Mouse (Mus musculus) kidney, postnatal 25 days (tissue): ENCODE data around the gene Gatad1.
"Not testable (repeated sequence)": the region's sequence is repeated elsewhere in the genome, so short reads cannot be mapped to it uniquely, and the experiment has no call there.

Source experiments
- DNase-seq, 2 experiments: peaks; one replicate each; pipeline ENCODE4 v3.0.0; 2021; ENCODE audit warnings: mixed read lengths in 2 of 2

Gene Gatad1

DNA sequence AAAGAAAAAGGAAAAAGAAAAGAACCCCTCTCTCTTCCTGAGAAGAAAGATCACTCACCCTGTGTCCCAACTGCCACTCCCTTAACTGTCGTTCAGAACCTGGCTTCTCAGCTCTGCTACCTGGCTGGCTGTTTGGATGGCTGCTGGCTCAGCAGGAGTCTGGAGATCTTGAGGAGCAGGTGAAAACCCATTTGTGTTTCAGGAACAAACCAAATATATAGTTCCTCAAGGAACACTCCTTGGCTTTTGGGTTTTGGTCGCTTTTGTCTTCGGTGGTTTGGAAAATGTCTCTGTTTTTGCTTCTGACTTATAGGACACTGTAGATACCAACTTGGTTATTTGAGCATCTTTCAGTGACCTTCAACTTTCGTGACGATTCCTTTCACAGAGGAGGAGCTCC lies at the start of gene Gatad1:
Gene Gatad1, minus strand, starts transcription at position 101 of the 400 bp plus-strand sequence.
- DNase-seq, result no peak

- no peak for DNase-seq
Measured at GRCm38 (mm10) chr5:3702180-3702579, 45.2 kb upstream of the Gatad1 start.

- no peak for DNase-seq
Measured at GRCm38 (mm10) chr5:3700025-3700424, 43.0 kb upstream of the Gatad1 start.

- DNase-seq, result no peak
Measured at GRCm38 (mm10) chr5:3696031-3696430, 39.0 kb upstream of the Gatad1 start.

DNA sequence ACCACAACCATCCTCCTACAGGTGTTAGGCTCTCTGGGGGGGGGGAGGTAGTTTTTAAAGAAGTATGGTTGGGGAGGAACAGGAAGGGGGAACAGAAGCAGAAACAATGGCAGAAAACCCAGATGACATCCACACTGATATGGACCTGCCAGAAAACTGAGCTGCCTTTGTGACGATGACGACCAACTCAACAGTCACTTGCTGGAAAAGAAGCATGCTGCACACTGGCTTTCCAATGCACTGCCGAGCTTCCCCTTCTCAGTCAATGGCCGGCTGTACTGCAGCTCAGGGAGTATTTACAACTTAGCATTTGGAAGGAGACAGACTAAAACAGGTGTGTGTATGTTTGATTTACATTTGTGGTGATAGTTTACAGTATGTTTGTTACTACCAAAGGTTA lies 38.2 kb upstream of the Gatad1 start:
- no peak for DNase-seq

- DNase-seq, result no peak
Measured at GRCm38 (mm10) chr5:3692956-3693355, 36.0 kb upstream of the Gatad1 start.

DNA sequence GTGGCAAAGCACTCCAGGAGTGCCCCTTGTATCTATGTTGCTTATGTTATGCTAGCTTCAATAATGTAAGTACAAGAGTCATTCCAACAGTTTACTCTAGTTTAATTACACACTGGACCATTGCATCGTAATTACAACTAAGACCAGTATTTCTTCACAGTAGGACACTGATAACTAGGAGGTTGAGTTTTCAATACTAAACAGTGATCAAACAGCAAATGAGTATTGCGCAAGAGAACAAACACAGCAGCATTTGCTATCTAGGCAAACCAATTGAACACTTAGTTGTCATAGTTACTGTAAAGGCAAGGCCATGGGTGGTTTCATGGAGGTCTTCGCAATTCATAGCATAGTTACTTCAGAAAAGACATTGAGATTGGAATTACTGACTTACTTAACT lies 34.3 kb upstream of the Gatad1 start:
- no peak for DNase-seq

DNA sequence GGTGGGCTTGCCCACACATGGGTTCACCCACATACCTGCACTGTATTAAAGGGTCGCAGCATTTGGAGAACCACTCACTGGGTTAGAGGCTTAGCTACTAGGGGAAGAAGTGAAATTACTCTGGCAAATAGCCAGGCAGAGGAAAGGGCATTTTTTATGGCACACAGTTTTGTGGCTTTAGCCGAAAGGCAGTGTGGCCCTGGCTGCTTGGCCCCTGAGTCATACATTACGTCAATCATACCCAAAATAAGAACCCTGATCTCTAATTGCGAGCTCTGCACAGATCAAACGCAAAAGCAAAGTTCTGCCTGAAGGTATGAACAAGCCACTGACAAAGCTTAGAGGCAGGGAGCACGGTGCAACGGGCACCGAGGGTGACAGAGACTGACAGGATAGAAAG lies 31.3 kb upstream of the Gatad1 start:
- DNase-seq, result no peak

GRCm38 (mm10) chr5:3669938-3670554 lies 13.1 kb upstream of the Gatad1 start:
- no peak for DNase-seq

DNA sequence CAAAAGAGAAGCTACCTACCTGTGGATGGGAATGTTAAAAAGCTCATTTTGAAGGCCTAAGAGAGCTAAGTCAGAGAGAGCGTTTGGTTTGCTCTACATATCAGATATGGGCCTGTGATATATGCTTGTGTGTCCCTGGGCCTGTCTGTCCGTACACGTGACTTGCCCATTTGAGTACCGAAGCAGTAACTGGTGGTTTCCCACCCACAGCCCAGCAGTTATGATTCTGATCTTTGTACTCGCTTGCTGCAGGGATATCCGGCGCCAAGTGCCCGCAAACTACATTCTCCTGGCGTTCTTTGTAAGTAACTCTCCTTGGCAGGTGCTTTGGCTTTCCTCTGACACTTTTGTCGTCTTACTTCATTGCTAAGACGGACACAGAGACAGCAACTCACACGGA lies 9.6 kb upstream of the Gatad1 start:
- DNase-seq, result no peak

GRCm38 (mm10) chr5:3665225-3665624 lies 8.2 kb upstream of the Gatad1 start:
- no peak for DNase-seq

DNA sequence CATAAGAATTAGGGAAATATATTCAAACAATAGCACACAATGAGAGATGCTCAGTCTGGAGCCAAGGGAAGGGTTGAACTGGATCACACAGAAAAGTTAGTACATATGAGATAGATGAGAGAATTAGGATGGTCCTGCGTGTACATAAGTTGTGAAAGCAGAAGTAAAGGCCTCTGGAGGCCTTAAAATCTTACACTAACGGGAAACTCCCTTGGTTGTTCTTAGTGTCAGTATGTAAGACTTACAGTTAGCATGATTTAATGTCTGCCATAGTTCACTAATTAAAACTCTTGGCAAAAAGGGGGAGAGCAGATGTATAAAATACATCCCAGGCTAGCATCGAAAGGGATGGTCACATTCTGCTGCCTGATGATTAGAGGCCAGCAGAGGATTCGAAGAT lies 3.2 kb downstream of the Gatad1 start:
- no peak for DNase-seq

DNA sequence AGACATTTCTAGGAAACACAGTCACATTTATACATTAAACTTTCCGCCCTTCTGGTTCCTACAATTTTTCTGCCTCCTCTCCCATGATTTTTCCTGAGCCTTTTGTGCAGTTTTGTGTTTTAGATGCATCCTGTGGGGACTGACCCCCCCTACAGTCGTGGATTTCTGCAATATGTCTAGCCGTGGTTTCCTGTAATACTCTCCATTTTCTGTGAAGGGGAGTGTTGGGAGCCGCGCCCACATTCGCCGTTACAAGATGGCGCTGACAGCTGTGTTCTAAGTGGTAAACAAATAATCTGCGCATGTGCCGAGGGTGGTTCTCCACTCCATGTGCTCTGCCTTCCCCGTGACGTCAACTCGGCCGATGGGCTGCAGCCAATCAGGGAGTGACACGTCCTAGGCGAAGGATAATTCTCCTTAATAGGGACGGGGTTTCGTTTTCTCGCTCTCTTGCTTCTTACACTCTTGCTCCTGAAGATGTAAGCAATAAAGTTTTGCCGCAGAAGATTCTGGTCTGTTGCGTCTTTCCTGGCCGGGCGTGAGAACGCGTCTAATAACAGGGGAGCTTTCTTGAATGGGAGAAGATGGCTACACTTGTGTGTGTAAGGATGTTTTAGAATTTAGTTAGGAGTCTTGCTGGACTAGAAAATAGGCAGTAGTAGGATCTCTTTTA lies 3.9 kb downstream of the Gatad1 start:
- DNase-seq, result not testable (repeated sequence)

- DNase-seq, result no peak
Measured at GRCm38 (mm10) chr5:3651621-3652020, 5.4 kb downstream of the Gatad1 start.

DNA sequence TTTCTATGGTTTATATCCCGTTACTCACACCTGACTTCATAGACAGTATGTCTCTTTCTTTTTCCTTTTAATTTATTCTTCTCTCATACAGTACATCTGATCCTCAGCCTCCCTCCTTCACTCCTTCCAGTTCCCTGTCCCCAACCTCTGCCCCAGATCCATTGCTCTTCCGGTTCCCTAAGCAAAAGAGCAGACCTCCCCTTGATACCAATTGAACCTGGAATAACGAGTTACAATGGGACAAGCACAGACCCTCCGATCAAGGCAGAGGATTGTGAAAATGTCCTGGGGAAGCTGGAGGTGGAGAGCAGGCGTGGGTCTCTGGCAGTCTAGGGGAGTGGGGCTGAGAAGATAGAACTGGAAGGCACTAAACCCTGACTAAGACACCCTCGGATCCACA lies 6.1 kb downstream of the Gatad1 start, which contains the start of gene Tmbim7:
Gene Tmbim7, plus strand, starts transcription at position 301 of the 400 bp plus-strand sequence.
- no peak for DNase-seq

DNA sequence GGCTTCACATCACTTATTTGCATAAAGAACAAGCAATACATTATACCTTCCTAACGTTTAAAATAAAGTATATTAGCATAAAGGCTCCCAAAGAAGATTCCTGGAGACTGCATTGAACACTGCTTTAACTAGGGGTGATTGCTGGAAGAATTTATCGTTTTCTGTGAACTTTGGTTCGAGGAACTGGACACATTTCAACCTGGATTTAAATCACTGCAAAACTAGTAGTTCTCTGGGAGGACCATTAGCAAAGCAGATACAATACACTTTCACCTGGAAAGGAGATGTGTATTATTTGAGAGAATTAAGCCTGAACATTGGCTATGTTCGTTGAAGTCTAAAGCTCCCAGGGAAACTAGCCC lies 8.2 kb downstream of the Gatad1 start:
- DNase-seq, result no peak

DNA sequence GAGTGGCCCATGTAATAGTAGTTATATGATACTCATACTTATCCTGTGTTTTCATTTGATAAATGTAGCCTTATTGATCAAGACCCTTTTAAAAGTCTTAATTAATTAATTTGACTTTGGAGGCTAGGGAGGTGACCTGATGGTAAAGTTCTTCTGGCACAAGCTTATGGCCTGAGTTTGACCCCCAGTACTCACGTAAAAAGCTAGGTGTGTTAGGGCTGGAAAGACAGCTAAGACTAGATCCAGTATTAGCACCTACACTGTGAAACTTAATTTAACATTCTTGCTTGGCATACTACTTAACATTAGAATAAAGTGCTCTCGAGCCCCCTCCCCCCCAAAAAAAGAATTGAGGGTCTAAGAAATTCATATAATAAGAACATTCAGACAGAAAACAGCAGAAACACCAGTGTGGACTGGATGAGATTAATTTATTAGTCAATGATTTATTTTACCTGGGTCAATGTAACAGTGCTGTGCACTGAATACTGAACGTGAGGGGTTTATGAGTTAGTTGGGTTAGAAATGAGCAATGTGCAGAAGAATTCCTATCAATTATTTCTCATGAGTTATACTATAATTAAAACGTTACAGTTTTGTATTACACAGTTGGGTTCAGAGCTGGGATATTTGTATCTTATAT lies 8.7 kb downstream of the Gatad1 start:
- no peak for DNase-seq

DNA sequence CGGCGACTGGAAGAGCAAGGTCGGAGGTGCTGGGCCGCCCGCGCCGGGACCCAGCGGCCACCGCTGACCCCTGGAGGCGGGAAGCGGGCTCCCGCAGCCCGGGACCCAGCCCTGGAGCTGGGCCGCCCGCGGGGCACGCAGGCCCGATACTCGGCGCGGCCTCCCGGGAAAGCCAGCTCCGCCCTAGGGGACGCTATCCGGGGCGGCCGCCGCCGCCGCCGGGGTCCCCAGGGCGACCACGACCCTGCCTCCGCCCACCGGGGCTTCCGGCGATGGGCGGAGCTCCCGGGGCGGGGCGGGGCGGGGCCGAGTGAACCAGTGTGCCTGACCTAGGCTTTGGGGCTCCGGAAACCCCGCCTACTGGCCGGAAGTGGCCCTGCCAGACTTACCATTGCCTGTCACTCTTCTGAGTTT lies 9.3 kb downstream of the Gatad1 start:
- peak; percentile 93 to 97 for DNase-seq

- peak; percentile 68 to 70 for DNase-seq
Measured at GRCm38 (mm10) chr5:3646991-3647707, 9.8 kb downstream of the Gatad1 start.

- no peak for DNase-seq
Measured at GRCm38 (mm10) chr5:3646539-3646938, 10.4 kb downstream of the Gatad1 start.

DNA sequence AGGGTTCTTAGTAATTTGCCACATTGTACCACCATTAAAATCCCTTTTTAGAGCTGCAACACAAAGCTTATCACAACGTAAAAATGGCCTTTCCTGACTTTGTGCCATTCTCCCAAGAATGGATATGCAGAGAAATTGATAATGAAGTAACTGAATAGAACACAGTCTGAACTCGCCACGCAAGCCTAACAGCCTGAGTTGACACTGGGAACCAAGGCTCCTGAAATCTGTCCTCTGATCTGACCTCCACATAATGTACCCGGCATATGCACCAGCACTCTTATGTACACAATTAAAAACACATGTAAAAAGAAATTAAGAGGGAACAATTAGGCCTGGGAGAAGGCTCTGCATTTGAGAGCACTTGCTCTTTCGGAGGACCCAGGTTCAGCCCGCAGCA lies 11.7 kb downstream of the Gatad1 start:
- DNase-seq, result no peak

DNA sequence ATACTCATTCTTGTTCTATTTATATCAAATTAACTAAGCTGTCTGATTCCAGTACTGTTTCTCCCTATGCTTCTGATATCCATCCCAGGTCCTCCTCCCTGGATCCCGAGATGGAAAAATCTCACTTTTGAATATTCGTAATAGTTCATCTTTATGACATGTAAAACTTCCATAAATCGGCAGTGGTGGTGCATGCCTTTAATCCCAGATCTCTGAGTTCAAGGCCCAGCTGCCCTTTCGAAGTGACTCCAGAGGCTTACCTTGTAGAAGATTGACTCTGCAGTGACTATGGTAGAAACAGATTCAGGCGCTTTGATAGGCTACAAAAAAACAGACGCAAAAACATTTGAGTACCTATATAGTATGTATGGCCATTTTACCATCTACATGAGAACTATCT lies 12.4 kb downstream of the Gatad1 start:
- DNase-seq, result no peak

GRCm38 (mm10) chr5:3635286-3635685 lies 21.7 kb downstream of the Gatad1 start:
- DNase-seq, result no peak

- no peak for DNase-seq
Measured at GRCm38 (mm10) chr5:3633951-3634350, 23.0 kb downstream of the Gatad1 start.
